Mouse (Mus musculus) kidney, postnatal 25 days (tissue): ENCODE results near the gene Smok2b.
A peak's percentile ranks its signal among the peaks of the same experiment; 100 is the strongest.
"Not testable (repeated sequence)": the region's sequence is repeated elsewhere in the genome, so short reads cannot be mapped to it uniquely, and the experiment has no call there.

Experiments used
- DNase-seq, 2 experiments: peaks; one replicate each; pipeline ENCODE4 v3.0.0; 2021; ENCODE audit warnings: mixed read lengths in 2 of 2

The Smok2b gene

GRCm38 (mm10) chr17:13229957-13230356 is at the start of gene Smok2b:
Smok2b (plus strand) TSS chr17:13230257.
- not testable (repeated sequence) for DNase-seq

- not testable (repeated sequence) for DNase-seq
These were observed 49.6 kb upstream of the Smok2b start for GRCm38 (mm10) chr17:13180491-13180890.

- DNase-seq: not testable (repeated sequence)
These were observed 47.3 kb upstream of the Smok2b start for GRCm38 (mm10) chr17:13182712-13183111.

GRCm38 (mm10) chr17:13184514-13184913 is 45.5 kb upstream of the Smok2b start:
- DNase-seq: not testable (repeated sequence)

GRCm38 (mm10) chr17:13186541-13186940 is 43.5 kb upstream of the Smok2b start:
- not testable (repeated sequence) for DNase-seq

- not testable (repeated sequence) for DNase-seq
These were observed 42.4 kb upstream of the Smok2b start for GRCm38 (mm10) chr17:13187621-13188020.

GRCm38 (mm10) chr17:13188846-13189245 is 41.2 kb upstream of the Smok2b start:
- DNase-seq: not testable (repeated sequence)

- not testable (repeated sequence) for DNase-seq
These were observed 39.0 kb upstream of the Smok2b start for GRCm38 (mm10) chr17:13190836-13191583.

- not testable (repeated sequence) for DNase-seq
These were observed 33.6 kb upstream of the Smok2b start for GRCm38 (mm10) chr17:13196486-13196885.

GRCm38 (mm10) chr17:13198812-13199211 is 31.2 kb upstream of the Smok2b start:
- DNase-seq: not testable (repeated sequence)

GRCm38 (mm10) chr17:13199880-13200409 is 30.1 kb upstream of the Smok2b start:
- DNase-seq: not testable (repeated sequence)

- not testable (repeated sequence) for DNase-seq
These were observed 28.5 kb upstream of the Smok2b start for GRCm38 (mm10) chr17:13201551-13201950.

- DNase-seq: not testable (repeated sequence)
These were observed 27.5 kb upstream of the Smok2b start for GRCm38 (mm10) chr17:13202453-13203107.

GRCm38 (mm10) chr17:13205247-13205646 is 24.8 kb upstream of the Smok2b start:
- DNase-seq: not testable (repeated sequence)

GRCm38 (mm10) chr17:13206491-13206890 is 23.6 kb upstream of the Smok2b start:
- no peak for DNase-seq

GRCm38 (mm10) chr17:13208460-13208859 is 21.6 kb upstream of the Smok2b start:
- DNase-seq: not testable (repeated sequence)

GRCm38 (mm10) chr17:13212136-13212850 is 17.8 kb upstream of the Smok2b start:
- no peak for DNase-seq

GRCm38 (mm10) chr17:13214169-13214568 is 15.9 kb upstream of the Smok2b start:
- no peak for DNase-seq

GRCm38 (mm10) chr17:13215595-13215994 is 14.5 kb upstream of the Smok2b start:
- no peak for DNase-seq

GRCm38 (mm10) chr17:13220888-13221287 is 9.2 kb upstream of the Smok2b start, which contains the start of gene Smok2a:
Smok2a (plus strand) TSS chr17:13221188.
- DNase-seq: no peak

- DNase-seq: peak in 1 of 2 experiments; percentile 14
These were observed 8.1 kb upstream of the Smok2b start for GRCm38 (mm10) chr17:13221921-13222320.

- DNase-seq: not testable (repeated sequence)
These were observed 9.4 kb downstream of the Smok2b start for GRCm38 (mm10) chr17:13239461-13239860.
